Mouse (Mus musculus): ENCODE measurements around the gene Tmem156.
"Not testable (repeated sequence)": the region's sequence is repeated elsewhere in the genome, so short reads cannot be mapped to it uniquely, and the experiment has no call there.

- not testable (repeated sequence) for TF ChIP-seq CTCF (IDR thresholded peaks at IDR 0.05; ENCODE audit: borderline replicate concordance, control insufficient read depth, extremely low read depth, insufficient read depth, low read length, poor library complexity); POLR2A (IDR thresholded peaks at IDR 0.05; ENCODE audit: control insufficient read depth, extremely low read depth, insufficient read depth, low read length, poor library complexity)
These were observed 20.3 kb upstream of the Tmem156 start for GRCm38 (mm10) chr5:65112225-65112624.

Data from thymus, adult 2 months (tissue).